Mouse (Mus musculus): Measurements from ENCODE around the gene Gm11032. TPM values are rescaled to one million over a fixed set of nuclear protein-coding genes. Genes with fewer than 3 reads are reported as not detected.
"Not testable (repeated sequence)": the region's sequence is repeated elsewhere in the genome, so short reads cannot be mapped to it uniquely, and the experiment has no call there.

The Gm11032 gene
- not detected for total RNA-seq (2021)
- long read RNA-seq, experiment 1 = 0 reads
- long read RNA-seq, experiment 2 = 0 reads

DNA sequence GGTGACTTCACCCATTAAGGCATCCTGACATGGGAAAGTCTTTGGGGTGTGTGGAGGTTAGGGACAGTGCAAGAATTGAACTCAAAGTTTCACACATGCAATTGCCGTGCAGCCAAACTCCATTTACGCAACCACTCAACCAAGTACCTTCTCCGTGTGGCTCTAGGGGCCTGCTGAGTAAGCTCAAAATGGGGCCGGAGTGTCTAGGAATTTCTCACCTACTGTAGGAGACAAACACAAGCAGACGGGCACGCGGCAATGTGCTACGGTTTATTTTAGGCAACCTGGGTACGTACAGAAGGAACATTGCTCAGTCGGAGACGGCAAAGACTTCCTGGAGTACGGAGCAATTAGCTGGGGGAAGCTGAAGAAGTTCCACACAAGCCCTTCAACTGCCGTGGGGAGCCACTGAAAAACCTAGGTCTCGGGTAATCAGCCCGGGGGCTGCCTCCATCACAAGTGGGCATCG is at the start of gene Gm11032:
TSS of gene Gm11032 (plus strand) at position 51 of the 469 bp plus-strand sequence.
- DNase-seq = no peak

DNA sequence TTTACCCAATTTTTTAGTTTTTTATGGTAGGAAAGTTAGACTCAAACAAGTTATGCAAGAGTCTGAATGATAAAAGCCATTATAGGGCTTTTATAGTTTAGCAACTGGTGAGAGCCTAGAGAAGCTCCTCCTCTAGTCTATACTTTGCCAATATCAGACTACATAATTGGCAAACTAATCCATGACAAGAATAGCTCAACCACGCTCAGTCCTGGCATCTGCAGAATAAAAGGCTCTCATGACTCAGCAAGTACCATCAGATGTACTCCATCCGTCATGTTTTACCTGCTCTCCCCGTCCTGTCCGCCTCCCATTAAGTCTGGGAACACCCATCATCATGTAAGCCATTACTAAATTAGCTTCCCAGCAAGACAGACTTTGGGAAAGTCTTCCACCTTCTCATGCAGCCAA is 48.4 kb upstream of the Gm11032 start:
- no peak for DNase-seq

DNA sequence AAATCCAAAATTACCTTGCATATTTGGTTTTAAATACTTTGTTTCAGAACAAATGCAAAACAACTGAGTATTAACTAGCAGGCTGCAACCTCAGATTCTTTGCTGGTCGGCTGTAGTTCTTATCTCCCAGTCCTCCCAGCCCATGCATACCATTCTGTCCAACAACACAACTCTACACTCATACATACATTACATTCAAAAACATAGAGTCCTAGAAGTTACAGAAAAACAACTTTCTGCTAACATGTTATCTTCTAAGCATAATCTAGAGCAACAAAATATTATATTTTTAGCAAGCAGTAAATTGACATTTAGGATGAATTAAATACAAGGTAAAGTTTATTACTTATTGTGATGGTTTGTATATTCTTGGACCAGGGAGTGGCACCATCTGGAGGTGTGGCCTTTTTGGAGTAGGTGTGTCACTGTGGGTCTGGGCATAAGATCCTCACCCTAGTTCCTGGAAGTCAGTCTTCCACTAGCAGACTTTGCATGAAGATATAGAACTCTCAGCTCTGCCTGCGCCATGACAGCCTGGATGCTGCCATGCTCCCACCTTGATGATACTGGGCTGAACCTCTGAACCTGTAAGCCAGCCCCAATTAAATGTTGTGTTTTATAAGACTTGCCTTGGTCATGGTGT is 43.7 kb upstream of the Gm11032 start:
- DNase-seq = not testable (repeated sequence)

DNA sequence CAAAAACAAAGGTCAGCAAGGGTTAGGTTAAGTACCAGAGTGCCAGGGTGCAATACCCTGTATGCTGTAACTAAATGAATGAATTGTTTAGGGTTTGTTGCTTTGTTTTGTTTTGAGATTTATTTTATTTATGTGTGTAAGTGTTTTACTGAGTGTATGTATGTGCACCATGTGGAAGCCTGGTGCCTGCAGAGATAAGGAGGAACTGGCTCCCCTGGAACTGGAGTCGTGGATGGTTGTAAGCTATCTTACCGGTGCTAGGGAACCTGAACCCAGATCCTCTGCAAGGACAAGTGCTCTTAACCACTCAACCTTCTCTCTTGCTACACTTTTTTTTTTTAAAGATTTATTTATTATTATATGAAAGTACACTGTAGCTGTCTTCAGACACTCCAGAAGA is 42.8 kb upstream of the Gm11032 start:
- no peak for DNase-seq

DNA sequence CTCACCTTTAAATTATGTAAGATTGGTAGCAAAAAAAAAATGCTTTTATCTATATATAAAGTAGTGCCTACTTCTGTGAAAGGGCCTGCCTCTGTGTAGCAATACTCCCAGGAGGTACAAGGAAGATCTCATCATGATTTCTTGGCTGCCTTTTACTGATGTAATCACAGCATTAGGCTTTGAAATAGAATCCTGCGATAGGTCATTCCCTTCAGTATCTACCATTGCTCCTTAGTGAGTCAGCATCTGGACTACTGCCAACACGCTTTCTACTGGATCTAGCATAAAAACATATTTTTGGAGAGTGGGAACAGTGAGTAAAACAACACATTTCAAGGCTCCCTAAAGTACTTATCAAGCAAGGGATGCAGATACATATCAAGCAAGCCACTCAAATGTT is 41.2 kb upstream of the Gm11032 start:
- peak; percentile 87 for DNase-seq

DNA sequence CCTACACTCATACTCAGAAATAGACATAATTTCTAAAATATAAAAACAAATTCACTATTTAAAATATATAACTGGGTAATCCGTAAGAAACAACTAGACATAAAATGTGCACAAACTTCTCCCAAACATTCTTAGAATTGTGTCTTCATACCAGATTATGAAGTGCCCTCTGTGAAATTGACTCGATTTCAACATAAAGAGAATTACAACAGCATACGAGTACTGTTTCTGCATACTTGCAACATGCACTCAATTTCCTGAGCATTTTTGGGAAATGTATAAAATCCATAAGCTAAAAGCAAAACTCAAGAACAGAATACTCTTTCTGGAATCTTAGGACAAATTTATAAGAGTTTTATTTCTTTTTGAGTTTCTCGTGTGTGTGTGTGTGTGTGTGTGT is 28.1 kb upstream of the Gm11032 start:
- no peak for DNase-seq

DNA sequence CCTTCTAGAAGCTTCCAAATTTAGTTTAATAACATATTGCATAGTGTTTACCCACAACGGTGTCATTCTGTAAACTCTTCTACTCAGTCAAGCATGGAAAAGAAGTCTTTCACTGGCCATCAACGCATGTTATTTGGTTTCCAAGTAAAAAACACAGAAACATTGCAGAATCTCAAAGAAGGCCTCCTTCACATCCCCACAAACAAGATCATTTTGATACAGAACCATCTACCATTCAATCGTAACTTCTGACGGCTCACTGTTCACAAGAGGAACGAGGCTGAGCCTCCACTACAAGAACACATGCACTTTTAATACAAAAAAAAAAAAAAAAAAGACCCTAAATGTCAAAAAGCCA is 26.4 kb upstream of the Gm11032 start:
- DNase-seq = no peak

DNA sequence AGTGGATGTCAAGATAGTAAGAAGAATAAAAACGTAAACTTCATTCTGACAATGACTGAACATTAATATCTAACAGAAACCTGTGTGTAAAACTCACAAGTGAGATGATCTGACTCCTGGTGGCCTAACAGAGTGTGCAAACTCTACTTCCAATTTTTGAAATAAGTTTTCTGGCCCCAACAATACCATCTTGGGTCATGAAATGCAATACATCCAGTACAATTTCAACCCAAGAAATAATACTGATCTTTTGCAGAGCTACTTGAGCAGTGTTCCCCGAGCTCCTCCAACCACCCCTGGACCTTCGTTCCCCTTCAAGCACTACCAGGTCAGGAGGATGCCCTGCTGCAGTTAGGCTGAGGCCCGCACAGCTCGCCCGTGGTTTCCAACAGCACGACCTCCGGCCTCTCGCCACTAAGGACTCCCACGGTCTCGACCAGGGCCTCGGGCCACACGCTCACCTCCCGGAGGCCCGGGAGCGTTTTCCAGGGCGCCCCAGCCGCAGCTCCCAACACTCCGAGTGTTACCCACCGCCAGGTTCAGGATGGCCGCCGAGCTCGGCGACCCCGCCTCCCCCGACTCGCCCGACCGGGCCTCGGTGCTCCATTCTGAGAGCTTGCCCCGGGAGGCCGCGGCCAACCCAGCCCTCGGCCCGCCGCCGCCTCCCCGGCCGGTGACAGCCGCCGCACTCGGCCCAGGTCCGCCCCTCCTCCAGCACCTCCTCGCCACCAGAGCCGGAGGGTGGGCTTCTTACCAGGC is 25.8 kb upstream of the Gm11032 start:
- DNase-seq = peak; percentile 66

DNA sequence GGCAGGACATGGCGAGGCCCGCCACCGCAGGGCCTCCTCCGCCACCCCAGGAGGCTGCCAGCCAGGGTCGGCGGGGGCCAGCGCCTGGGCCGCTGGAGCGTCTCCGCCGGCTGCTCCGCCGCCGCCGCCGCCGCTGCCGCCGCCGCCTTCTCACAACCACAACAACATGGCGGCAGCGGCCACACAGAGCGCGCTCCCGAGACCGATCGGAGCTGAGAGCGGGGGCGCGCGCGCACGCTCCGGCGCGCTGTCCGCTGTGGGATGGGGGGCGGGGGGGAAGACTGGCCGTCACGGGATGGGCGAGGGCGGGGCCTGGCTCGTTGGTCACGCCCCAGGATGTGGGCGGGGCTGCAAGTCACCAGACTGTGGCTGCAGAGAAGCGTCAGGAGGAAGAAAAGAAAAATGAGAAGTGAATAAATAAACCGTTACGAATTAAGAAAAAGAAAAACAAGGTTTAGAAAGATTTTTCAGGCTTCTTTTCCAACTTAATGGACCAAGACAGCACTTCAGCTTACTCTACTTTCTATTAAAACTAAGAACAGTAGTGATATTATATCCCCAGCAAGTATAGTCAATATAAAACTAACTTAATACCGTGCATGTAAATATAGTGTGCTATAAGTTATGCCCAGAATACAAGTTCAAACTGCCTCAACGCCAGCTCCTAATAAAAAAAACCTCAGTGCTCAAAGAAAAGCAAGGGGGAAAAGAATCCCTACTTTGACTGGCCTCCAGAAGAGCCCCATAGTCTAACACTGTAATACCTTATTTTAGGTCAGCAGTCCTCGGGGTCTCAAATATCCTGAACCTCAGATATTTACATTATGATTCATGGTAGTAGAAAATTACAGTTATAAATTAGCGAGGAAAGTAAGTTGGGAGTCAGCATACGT is 25.0 kb upstream of the Gm11032 start, which contains the start of gene Mtmr3:
TSS of gene Mtmr3 (minus strand) at position 256 of the 893 bp plus-strand sequence.
- peak; percentile 98 for DNase-seq

DNA sequence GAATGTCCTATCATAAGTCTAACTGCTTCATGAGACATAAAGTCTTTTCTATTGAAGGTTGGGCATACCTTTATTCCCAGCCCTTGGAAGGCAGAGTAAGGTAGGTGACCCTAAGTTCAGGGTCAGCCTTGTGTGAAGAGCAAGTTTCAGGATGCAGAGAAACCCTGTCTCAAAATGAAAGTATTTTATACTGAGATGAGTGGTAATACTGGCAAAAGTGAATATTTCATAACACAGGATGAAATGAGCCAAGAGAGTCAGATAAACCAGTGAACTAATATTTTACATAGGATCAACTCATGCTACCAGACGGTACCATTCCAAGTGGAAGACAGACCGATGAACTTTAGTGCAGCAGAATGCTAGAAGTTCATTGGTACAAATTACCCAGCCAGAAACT is 21.5 kb upstream of the Gm11032 start:
- no peak for DNase-seq

DNA sequence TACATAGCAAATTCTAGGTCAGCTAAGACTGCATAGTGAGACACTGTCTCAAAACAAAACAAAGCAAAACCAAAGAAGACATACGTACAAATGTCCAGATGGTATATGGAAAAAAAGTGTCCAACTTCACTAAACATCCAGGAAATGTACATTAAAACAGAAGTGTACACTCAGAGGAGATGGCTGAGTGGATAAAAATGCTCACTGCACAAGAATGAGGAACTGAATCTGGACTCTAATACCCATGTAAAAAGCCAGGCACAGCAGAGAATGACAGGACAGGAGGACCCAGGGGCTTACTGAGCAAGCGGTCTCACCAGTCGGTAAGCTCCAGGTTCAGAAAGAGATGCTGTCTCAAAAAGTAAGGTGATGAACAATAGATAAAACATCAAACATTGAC is 20.0 kb upstream of the Gm11032 start:
- DNase-seq = no peak

DNA sequence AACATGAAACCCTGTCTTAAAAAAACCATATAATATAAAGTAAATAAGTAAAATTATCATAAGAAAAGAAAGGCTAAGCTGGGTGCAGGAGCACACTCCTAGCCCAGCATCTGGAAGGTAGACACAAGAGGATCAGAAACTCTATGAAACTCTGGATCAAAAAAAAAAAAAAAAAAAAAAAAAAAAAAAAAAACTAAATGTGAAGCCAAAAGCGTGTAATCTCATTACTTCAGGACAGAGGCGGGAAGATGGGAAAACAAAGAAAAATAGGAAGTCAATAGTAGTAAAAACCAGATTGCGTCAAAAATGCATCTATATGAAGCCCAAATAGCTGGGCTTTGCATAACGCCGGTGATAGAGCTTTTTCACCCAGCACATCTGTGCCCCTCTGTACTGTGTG is 18.0 kb upstream of the Gm11032 start:
- DNase-seq = no peak

DNA sequence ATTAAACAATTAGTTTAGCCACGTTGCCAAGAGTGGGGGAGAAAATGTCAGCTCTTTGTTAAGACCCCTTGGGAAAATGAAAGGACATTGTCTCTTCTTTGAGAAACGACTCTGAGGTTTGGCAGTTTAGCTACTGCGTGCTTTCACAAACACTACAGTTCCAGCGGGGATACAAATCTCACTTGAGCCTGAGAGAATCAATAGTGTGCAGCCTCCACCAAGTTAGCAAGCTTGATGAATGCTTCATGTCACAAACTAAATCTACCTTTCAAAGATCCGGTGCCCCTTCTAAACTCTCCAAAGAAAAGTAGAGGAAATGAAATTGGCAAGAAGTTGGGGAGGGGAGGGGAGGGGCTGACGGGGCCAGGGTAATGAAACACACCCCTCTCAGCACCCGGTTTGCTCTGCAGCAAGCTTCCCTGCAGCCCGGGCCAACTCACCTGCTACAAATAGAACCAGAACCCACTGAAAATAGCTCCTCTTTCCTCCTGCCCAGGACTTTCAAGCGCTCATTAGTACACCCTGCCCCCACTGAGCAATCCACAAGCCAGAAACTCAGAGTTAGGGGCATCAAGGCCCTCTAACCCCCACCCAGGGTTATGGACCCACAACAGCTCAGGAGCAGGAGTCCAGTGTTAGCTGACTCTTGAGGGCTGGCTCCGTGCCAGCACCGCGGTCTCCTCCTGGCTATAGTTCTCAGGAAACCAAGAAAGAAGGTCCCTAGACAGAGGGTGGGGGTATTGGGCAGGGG is 17.0 kb upstream of the Gm11032 start:
- DNase-seq = peak; percentile 56

DNA sequence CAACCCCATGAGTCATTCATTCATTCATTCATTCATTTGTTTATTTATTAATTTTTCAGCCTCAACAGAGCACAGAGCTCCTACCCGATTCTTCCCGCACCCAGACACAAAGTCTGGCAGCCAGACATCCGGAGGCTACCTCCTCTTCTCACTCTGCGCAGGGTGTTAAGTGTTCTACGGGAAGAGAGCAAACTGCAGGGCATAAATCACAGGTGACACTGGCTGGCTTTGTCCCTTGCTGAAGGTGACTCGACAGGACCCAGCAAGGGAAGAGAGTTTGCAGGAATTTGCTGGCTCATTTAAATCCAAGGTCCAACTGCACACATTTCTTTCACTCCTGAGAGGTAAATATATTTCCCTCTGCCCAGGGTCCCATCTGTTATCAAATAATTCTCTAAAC is 15.4 kb upstream of the Gm11032 start:
- no peak for DNase-seq

DNA sequence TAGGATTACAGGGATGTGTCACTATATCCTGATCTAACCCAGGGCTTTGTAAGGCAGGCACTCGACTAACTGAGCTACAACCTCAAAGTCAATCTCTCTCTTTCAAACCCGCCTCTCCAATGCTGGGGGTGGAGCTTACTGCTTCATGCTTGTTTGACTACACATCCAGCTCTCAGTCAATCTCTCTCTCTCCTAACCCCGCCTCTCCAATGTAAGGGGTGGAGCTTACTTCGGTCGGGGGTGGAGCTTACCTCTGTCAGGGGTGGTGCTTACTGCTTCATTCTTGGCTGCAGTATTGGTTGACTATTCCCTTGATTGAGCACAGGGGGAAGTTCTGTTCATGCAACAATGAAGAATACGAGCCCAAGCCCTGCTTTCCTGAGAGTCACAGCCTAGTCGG is 14.5 kb upstream of the Gm11032 start:
- no peak for DNase-seq

DNA sequence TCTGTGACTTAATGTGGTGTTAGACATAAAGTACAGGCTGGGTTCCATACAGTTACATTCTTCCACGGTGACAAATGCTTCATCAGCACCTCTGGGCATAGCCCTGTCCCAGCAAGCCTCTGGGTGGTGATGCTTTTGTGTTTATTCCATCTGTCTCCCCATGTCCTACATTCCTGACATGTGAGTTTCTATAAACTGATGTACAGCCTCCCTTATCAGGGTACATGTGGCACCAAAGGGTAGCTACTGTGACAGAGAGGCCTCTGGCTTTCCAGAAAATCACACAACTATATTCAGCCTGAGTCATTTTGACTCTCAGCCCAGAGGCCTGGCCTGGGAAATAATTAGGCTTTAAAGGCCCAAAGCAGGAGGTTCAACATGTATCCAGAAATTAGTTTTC is 13.3 kb upstream of the Gm11032 start:
- DNase-seq = no peak

DNA sequence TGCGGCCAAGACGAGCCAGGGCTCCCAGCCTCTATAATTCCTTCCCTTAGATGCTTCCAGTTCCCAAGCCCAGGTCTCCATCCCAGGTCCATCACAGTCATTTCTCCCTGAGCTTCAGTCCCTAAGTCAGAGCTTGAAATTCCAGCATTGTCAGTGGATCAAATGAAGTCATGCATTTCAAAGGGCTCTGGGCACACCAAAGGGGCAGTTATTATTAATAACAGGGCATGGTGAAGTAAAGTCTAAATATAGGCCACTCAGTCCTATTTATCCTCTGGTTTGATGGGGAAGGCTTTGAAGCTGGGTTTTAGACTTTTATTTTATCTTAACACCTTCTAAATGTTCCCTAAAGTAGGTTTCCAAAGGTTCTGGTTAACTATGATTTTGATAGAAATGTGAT is 8.0 kb upstream of the Gm11032 start:
- DNase-seq = no peak

DNA sequence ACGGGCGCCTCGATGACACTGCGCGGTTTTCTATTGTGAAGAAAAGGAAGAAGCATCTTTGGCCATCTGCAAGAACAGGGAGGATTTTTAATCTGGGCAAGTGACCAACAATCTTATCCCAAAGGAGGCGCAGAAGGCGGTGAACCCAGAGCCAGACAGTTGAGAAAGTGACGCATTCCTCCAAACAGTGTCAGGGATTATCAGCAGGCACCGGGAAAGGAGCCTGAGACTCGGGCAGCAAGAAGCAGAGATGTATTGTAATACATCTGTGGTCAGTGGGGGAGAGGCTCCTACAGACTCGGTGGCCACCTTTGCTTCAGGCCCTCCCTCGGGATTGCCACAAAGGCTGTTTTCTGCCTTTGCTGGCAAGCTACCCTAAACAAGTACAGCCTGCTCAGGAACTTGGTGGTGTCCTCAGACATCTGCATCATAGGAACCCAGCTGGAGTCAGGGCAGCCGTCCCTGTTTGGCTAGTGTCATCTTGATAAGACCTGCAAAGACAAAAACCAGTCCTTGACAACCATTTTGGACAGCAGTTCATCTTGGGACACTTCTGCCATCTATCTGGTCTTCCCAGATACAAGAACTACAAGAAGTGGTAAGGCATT is 738 bp downstream of the Gm11032 start:
- DNase-seq = peak; percentile 31

DNA sequence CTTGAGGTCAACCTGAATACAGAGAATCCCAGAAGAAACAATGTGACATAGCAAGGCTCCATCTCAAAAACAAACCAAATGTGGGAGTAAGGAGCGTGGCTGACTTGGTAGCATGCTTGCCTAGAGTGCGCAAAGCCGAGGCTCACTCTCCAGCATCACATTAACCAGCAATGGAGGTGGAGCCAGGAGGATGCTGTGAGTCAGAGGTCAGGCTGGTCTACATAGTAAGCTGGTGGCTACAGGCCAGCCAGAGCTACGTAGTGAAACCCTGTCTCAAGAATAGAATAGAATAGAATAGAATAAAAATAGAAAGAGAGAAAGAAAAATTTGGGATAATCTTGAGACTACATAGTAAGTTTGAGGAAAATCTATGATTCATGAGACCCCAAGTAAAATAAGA is 2.0 kb downstream of the Gm11032 start:
- peak; percentile 30 for DNase-seq

DNA sequence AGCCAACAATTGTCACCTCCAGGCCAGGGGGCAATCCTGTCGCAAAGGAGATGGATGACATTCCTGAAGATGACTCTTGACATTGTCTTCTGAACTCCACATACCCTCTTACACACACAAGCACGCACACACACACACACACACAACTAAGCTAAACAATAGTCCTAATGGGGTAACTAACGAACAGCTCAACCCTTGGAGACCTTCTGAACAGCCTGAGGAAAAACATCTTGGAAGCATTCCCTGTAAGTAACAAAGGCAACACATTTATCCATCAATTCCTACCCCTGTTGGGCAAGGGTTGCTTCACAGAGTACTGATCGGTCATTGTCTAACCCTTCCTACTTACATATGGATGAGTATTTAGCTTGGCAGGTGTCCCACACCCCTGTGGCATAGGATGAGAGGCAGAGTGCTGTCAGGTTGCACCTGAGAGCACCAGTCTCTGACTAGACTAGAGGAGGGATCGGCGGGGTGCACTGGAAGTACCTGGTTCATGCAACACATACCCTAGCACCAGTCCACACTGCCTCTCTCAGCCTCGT is 2.6 kb downstream of the Gm11032 start:
- no peak for DNase-seq

DNA sequence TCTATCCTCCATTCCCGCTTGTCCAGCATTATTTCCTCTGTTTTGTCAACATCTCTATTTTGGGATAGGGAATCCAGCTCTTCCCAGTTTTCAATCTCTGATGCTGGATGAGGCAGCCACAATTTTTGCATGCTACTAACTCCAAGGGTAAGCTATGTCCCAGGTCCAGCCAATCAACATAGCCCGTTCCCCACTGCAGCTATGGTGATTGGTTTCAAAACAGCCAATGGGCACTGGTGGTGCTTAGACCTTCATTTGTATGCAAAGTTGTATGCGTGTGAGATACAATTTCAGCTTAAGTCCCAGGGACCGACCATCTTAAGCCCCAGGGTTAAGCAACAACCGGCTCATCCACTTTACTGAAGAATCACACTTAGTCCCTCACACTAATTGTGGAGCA is 3.1 kb downstream of the Gm11032 start:
- no peak for DNase-seq

Measured in adrenal gland, postnatal 10 days (tissue).